Mouse (Mus musculus): ENCODE results near the gene Rnf41.

The Rnf41 gene

DNA sequence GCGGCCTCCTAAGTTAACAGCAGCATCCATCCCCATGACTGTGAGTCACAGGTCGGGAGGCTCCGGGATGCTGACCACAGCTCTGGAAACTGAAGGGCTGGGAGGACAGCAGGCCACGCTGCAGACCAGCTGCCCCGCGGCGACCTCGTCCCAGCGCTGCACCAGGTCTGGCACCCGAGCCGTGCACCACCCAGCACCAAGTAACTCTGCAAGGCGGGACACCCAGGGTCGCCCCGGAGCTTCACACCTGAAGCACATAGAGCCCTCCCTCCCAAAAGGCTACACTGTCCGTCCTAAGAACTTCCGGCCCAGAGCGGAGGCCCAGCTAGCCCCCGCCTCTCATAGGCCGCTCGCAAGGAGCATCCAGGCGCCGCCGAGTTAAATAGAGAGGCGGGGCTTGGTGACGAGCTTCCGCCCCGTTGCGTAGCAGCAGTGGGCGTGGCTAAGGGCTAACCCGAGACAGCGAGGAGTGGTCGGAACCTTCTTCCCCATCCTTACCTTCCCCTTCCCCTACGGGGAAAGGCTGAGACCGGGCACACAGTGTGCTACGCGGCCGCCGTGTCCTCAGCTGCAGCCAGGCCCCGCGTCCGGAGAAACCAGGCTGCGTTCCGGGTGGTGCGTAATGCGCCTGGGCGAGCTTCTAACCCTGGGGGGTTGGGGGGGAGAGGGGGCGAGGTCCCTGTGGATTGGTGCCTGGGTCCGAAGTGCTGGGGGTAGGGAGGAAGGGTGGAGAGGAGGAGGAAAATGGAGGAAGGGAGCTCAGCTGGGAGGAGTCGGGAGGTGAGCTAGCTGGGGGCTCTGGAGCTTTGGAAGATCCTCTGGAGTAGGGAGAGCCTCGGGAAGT lies at the start of gene Rnf41, which contains the start of gene Nabp2:
TSS of gene Rnf41 (plus strand) at position 447 of the 844 bp plus-strand sequence.
TSS of gene Nabp2 (minus strand) at position 282 of the 844 bp plus-strand sequence.
- peak; percentile 92 for DNase-seq (ENCODE audit: low spot score)

DNA sequence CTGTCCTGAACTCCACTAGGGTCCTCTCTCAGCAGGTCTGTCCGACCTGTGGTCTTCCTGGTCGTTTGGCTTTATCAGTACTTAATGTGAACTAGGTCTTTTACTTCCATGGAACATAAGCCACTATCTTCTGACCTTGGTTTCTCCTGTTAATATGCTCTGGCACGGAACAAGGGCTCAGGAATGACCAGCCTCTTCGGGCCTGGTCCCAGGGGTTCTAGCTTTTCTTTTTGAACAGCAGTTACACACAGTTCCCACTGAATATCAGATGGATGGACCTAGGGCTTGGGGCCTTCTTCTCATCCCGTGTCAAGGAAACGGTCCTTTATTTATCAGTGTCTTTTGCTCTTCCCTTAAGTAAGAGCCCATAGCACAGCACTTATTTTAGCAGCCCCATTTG lies 49.6 kb upstream of the Rnf41 start:
- DNase-seq (ENCODE audit: low spot score): no peak

DNA sequence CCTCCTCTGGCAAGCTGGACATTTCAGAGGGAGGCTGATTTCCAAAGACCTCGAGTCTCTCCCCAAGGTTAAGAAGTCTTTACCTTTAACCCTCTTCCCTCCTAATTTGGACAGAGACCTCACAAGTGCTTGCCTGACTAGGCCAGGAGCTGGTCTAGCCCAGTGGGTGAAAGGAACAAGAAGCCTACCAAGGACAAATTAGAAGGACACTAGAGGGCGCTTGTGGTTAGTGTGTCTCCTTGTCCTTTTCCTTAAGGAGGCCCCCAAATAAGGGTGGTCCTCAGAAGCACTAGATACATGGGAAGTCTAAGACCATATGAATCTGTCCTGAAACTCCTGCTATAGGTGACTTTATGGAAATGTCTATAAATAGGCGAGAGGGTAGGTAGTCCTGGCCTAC lies 48.9 kb upstream of the Rnf41 start:
- DNase-seq (ENCODE audit: low spot score): no peak

DNA sequence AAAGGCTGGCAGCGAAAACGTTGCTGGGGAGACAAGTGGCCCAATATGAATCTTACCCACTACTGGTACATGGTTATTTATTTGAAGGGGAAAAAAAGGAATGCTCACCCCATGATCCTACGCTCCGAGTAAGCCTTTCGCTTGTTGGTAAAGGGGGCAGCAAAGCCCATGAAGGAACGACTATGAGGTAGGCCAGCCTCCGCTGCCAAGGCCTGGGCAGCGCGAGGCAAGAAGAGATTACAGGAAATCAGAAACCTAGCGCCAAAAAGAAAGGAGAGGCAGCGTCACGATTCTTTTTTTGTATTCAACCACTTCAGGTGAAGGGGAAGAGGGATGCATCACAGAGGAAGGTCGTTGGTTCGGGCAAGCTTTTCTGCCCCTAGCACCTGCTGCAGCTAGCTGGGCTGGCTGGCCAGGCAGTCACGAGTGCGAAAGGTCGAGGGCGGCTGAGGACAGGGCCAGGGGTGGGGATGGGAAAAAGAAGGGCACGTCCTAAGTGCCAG lies 43.5 kb upstream of the Rnf41 start:
- no peak for DNase-seq (ENCODE audit: low spot score)

DNA sequence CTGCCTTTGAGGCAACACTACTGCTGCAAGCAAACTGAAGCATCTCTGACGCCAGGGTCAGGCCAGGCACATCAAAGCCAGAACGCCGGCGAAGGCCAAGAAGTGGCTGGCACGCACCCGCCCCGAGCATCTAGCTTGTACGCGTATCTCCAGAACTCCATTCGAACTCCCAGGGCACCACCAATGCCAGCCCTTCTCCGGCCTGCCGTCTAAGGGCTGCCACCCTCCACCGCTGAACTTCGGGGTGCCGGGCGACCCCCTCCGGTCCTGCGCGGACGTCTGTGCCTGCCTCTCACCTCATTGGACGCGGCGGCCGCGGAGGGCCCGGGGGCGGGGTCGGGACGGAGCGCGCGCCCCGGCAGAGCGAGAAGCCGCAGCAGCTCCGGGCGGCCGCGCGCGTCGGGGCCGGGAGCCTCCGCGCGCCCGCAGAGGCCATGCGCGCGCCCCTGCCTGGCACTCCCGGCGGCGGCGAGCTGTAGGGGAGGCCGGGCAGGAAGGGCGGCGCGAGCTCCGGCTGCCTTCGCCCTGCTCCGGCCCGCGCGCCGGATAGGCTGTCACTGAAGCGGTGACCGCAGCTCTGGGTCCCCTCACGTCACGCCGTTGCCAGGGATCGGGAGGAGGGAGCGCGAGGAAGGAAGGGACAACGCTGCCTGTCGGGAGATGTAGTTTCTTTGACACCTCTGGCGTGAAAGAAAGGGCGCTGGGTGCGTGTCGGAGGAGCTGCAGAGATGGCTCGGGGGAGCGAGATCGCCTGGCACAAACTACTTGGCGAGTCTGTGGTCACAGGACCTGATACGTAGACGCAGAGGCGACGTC lies 42.8 kb upstream of the Rnf41 start, which contains the start of gene Coq10a:
TSS of gene Coq10a (minus strand) at position 596 of the 816 bp plus-strand sequence.
- peak; percentile 77 for DNase-seq (ENCODE audit: low spot score)

DNA sequence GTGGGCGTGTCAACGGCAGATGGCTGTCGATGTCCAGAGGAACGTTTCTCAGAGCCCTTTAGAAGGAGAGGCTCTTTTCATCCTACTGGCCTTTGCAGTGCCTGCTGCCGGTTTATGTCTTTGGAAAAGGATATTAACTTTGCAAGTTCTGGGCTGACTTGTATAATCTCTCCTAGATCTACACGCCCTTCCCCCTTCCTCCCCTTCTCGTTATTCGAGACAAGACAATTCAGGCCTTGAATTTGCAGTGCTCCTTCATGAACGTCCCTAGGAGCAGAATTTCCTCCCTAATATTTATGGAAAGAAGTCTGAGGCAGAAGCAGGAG lies 42.3 kb upstream of the Rnf41 start:
- no peak for DNase-seq (ENCODE audit: low spot score)

DNA sequence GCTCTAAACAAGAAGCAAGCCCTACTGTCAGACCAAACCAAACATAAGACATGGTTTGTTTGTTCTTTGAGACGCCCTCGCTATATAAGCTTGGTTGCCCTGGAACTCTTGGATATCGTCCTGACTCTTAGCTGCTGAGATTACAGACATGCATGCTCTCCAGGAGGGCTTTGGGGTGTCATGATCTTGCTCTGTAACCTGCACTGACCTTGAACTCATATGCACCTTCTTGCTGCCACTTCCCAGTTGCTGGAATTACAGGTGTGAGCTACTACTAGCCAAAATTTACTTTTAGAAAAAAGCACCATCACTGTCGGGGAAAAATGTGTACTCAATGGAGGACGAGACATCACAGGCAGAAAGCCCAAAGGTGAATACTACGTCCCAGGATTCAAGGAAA lies 41.9 kb upstream of the Rnf41 start:
- no peak for DNase-seq (ENCODE audit: low spot score)

DNA sequence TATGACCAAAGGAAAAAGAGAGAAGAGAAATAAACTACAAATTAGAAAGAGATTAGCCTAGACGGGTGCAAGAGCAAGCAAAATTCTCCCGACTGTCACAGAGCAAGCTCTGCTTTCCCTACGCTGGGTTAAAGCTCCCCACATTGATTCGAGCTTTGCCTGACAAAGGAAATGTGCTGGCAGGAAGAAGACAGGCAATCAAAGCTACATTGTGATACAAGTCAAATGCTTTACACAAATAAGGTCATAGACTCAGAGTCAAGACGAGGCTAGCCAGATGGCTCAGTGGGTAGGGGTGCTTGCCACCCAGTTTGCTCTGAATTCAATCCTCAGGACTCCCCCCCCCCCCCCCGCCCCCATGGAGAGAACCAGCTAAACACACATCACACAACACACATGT lies 41.4 kb upstream of the Rnf41 start:
- DNase-seq (ENCODE audit: low spot score): no peak

DNA sequence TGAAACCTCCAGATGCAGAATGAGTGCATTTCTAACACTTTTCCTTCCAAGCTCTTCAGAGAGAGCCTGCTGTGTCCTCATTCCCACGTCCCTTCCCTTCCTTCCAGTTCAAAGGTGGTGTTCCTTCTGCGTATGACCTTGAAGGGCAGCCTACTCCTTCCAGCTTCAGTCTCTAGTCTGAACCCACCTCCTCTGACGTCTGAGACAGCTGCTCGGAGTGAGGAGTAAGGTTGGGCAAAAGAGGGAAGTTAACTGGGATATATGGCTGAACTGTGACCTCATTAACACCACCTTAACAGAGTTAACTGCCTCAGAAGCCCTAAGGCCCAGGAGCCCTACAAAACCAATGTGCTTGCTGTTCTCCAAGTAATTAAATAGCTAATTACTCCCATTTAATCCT lies 40.9 kb upstream of the Rnf41 start:
- DNase-seq (ENCODE audit: low spot score): no peak

DNA sequence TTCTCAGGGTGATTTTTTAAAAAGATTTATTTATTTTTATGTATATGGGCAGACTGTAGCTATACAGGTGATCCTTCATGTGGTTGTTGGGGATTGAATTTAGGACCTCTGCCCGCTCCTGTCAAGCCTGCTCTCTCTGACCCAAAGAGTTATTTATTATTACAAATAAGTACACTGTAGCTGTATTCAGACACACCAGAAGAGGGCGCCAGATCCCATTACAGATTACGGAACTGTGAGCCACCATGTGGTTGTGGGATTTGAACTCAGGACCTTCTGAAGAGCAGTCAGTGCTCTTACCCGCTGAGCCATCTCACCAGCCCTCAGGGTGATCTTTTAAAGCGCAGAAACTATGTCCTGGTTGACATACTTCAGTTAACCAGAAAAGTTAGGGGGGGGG lies 39.3 kb upstream of the Rnf41 start:
- DNase-seq (ENCODE audit: low spot score): no peak

DNA sequence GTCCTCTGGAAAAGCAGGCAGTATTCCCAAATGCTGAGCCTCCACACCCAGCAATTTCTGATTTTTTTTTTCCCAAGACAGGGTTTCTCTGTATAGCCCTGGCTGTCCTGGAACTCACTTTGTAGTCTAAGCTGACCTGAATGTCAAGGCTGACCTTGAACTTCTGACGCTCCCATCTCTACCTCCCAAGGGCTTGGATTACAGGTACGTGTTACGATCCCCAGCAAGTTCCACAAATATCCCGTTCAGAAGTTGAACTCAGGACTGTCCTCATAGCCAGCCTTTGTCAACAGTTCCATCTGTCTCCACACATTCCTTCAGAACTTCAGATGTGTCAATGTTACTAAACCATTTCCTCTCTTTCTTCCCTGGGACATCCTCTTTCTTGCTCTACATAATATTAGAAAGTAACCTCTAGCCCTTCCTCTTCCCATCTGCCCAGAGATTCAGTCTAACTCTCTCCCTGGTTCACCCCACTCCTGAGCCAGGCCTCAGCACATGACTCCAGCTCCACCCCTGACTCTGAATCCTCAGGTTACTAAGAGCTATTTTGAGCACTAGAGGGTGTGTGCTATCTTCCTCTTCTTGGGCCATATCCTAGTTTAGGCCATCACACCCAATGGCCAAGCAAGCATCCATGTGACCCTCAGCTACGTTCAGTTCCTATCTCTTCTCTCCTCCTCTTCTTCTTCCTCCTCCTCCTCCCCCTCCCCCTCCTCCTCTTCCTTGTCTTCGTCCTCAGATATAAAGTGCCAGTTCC lies 38.3 kb upstream of the Rnf41 start:
- DNase-seq (ENCODE audit: low spot score): no peak

DNA sequence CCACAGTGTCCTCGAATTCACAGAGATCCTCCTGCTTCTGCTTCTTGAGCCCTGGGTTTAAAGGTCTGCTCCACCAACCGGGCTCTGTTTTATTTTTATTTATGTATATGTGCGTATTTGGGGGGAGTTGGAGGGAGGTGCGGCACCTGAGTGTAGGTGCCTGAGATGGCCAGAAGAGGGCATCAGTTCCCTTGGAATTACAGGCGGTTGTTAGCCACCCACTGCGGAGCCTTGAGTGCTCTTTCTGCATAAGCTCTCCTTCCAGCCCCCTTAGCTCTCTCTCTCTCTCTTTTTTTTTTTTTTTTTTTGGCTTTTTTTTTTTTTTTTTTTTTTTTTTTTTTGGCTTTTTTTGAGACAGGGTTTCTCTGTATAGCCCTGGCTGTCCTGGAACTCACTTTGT lies 37.1 kb upstream of the Rnf41 start:
- DNase-seq (ENCODE audit: low spot score): no peak

DNA sequence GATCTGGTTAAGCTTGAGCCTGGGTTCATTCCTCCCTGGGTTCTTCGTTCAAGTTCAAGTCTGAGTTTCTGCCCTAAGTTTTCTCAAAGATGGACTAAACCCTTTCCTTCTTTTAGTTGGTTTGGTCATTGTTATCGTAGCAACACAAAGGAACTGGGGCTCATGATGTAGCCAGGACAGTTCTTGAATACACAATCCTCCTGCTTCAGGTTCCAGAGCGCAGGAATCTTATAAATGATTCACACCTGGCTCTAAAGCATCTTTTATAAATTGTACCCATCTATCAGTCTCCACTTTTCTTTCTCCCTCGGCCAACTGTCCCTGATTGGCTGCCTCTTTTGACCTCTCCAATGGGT lies 35.4 kb upstream of the Rnf41 start:
- DNase-seq (ENCODE audit: low spot score): no peak

DNA sequence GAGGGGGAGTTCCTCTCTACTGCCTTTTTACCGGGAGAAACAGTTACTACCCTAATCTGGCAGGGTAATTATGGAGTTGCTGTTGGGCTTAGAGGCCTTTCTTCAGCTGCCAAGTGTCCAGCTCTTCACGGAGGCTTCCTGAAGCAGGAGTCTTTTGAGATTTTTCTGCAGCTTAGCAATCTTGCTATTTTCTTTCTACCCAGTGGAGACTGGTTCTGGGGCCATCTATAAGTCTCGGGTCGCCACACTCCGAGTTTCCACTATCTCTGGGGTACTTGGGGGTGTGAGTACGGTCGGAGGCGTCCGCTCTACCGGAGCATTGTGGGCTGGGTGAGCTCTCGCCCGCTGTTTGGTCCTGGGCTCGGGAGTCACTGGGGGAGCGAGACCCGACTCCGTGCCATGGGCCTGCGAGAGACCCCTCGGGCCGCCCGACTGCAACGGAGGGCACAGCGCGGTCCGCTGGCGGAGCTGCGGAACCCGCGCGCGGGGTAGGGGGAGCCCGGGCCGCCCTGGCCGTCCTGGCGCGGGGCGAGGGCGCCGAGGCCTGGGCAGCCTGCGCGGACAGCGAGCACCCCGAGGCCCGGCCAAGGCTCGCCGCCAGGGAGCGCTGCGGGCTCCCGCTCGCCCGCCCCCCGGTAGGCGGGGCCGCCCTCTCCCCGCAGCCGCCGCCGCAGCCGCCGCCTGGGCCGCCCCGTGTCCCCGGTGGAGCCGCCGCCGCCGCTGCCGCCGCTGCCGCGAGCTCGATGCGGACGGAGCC lies 34.8 kb upstream of the Rnf41 start, which contains the start of gene Ankrd52:
TSS of gene Ankrd52 (plus strand) at position 661 of the 757 bp plus-strand sequence.
- peak; percentile 72 for DNase-seq (ENCODE audit: low spot score)

DNA sequence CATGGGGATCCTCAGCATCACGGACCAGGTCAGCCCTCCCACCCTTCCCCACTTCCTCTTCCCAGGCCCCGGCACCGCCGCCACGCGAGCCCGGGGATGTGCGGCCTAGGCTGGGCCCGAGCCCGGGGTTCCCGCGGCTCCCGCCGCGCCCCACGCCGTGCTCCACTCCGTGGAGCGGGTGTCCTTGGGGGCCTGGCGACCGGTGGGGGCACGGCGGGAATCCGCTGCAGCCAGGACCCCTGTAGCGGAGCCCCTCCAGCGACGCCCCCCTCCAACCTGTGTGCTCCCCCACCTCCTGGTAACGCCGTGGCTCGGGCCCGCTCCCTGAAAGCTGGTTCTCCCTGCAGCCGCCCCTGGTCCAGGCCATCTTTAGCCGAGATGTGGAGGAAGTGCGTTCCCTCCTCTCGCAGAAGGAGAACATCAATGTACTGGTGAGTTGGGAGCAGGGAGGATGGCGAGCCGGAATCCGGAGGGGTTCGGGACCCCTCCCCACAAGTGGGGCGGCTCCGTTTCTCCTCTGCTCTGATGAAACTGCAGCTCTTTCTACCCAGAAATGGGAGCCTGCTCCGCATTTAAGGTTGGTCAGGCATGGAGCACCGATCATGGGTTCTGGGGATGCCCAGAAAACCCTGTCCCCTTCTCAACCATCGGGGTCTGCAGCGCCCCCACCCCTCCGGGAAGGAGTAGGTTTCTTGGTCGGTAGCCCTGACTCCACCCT lies 34.1 kb upstream of the Rnf41 start:
- DNase-seq (ENCODE audit: low spot score): no peak

DNA sequence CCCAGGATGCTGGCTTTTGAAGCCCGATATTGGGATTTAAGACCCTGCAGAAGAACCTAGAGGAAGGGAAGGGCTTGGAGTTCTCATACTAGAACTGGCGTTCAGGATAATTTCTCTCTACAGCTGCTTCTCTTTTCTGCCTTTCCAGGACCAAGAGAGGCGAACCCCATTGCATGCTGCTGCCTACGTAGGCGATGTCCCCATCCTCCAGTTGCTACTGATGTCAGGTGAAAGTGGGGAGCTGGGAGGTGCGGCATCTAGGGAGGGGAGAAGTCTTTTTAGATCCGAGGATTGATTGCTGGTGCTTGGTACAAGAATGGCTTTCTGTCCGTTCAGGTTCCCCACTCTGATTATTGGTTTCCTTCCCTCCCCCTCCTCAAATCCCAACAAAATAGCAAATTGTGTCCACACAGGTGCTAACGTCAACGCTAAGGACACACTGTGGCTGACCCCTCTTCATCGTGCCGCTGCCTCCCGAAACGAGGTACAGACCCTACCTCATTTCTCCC lies 33.5 kb upstream of the Rnf41 start:
- DNase-seq (ENCODE audit: low spot score): no peak

DNA sequence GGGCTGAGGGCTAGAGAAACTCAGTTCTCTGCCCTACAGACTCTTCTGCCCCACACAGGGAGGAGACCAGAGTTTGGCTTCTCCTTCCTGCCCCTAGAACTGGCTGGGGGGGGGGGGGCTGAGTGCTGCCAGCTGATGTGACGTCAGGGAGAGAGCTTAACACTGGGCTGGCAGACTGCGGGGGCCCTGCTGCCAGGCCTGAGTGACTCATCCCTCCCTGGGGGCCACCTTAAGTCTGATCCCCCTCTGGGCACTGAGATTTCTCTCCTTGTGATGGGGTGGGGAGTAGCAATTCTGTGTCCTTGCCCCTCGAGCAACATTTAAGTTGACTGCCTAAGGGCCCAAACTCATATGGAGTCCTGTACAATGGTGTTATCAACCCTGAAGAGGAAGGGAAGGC lies 33.0 kb upstream of the Rnf41 start:
- DNase-seq (ENCODE audit: low spot score): no peak

DNA sequence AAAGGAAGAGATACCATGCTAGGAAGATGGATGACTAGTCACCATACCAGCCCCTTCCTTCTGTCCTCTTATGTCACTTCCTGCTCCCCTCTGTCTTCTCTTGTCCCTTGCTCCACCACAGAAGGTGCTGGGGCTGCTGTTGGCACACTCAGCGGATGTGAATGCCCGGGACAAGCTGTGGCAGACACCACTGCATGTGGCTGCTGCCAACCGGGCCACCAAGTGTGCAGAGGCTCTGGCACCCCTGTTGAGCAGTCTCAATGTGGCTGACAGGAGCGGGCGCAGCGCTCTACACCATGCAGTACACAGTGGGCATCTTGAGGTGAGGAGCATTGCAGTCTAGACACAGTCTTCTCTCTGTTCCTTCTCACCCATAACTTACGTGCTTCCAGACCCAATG lies 32.2 kb upstream of the Rnf41 start:
- no peak for DNase-seq (ENCODE audit: low spot score)

DNA sequence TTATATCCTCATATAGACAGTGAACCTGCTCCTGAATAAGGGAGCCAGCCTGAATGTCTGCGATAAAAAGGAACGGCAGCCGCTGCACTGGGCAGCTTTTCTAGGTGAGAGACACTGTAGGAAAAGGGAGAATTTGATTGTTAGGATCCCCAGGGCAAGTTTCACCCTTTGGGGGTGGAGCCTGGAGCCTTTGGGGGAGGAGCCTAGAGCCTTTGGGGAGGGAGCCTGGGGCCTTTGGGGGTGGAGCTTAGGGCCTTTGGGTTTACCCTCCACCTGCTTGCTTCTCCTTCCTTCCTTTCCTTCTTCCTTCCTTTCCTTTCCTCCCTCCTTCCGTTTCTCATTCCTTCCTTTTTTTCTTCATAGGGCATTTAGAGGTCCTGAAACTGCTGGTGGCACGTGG lies 30.9 kb upstream of the Rnf41 start:
- peak; percentile 56 for DNase-seq (ENCODE audit: low spot score)

DNA sequence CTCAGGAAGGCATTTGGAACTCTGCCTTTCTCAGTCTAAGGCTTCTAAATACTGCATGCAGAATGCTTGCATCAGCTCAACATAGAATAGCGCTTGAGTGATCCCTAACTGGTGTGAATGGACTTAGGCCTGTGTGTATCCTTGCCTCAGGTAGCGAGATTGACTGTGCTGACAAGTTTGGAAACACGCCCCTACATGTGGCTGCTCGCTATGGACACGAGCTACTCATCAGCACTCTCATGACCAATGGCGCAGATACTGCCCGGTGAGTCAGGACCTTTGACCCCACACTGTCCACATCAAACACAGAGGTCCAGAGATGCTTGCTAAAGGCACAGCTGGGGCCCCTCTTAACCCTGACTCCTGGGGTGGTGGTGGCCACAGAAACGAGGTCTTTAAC lies 29.0 kb upstream of the Rnf41 start:
- DNase-seq (ENCODE audit: low spot score): no peak

DNA sequence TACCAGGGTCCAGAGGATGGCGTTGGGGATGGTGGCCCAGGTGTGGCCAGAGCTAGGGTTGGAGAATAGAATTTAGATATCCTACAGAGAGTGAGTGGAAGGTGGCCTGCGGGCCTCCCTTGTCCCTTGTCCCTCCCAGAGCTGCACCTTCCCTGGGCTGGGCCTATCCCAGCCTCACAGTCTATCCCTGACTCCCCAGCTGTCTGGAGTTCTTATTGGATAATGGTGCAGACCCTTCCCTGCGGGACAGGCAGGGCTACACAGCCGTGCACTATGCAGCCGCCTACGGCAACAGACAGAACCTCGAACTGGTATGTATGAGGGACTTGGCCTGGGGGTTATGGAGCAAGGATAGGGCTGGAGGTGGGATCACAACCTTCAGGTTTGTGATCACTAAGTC lies 25.6 kb upstream of the Rnf41 start:
- DNase-seq (ENCODE audit: low spot score): no peak

Data from c-Kit-positive CD71-positive TER-119-positive erythroid progenitor cells, embryonic 14.5 days (primary cell).